In the genomic region with DNA sequence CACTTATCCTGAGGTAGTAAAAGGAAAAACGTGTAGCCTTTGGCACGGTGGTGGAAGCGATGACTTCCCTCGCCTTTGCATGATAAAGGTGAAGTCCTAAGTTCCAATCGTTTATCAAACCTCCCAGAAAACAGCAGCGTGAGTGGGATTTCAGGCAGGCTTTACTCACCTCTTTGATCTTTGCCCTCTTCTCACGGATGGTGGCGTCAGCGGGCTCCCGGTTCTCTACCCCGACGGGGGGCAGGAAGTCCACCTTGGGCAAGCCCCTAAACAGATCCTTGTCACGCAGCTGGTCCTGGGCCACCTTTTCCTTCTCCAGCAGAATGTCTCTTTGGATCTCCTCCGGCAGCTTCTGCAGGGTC, we compare ENCODE assay signal across 8 mouse cellular contexts. TPM values are rescaled to one million over a fixed set of nuclear protein-coding genes. Genes with fewer than 3 reads are reported as not detected.
A peak's percentile ranks its signal among the peaks of the same experiment; 100 is the strongest.
DNase-seq lines count a peak whose midpoint lies in the region; ATAC-seq lines count a peak whose summit lies in the region.

No protein-coding gene starts in this region.

- peak overlapping the region; percentile 61 for H3K9ac ChIP-seq in limb, embryonic 11.5 days (ENCODE audit: low read length)
- H3K9ac ChIP-seq in neural tube, embryonic 13.5 days = peak overlapping the region; percentile 79

- H3K27me3 ChIP-seq in limb, embryonic 11.5 days (ENCODE audit: control insufficient read depth, insufficient read depth, low read length) = no peaks in the 10 kb centered on the region
- H3K27me3 ChIP-seq in neural tube, embryonic 13.5 days = peaks cover 20% of the 10 kb centered on the region

- H3K27ac ChIP-seq in limb, embryonic 11.5 days (replicated peaks; ENCODE audit: low read depth, low read length) = no peak overlapping the region
- 0 out of 2 replicates have a peak overlapping the region, but pooled peaks have one; percentile 23 for H3K27ac ChIP-seq in neural tube, embryonic 13.5 days (replicated peaks)

- WGBS in limb, embryonic 11.5 days = 1% methylated on average over 14 of the region's 14 CpGs
- WGBS in neural tube, embryonic 13.5 days = 0% methylated on average over 14 of the region's 14 CpGs

- peak; percentile 45 to 55 for DNase-seq in kidney, adult 8-10 months
- DNase-seq in kidney, postnatal 10 days = no peak
- DNase-seq in WW6 (ENCODE audit: low read depth, low spot score) = peak; percentile 16
- peak; percentile 20 for DNase-seq in forelimb bud, embryonic 11.5 days (ENCODE audit: low read depth, low spot score)
- no peak for DNase-seq in limb, embryonic 11.5 days (ENCODE audit: low spot score)
- DNase-seq in adipocyte (ENCODE audit: low spot score) = no peak
- DNase-seq in frontal cortex, adult 2 months (ENCODE audit: extremely low spot score in 1 of 2, low spot score in 1 of 2) = no peak

- H3K4me3 ChIP-seq in limb, embryonic 11.5 days (ENCODE audit: low read depth, low read length) = peak overlapping the region; percentile 67
- peak overlapping the region; percentile 80 for H3K4me3 ChIP-seq in neural tube, embryonic 13.5 days

- H3K4me1 ChIP-seq in limb, embryonic 11.5 days (ENCODE audit: control insufficient read depth, insufficient read depth, low read length) = 0 out of 2 replicates have a peak, but pooled peaks cover 6% of the 10 kb centered on the region
- H3K4me1 ChIP-seq in neural tube, embryonic 13.5 days (replicated peaks) = peaks cover 28% of the 10 kb centered on the region

- ATAC-seq in limb, embryonic 11.5 days (ENCODE audit: insufficient number of reproducible peaks, low FRiP score, low TSS enrichment, low read depth) = no peak
- ATAC-seq in neural tube, embryonic 13.5 days (ENCODE audit: low read depth) = 0 out of 2 replicates have a peak, but pooled peaks have one; percentile 2

- no peaks in the 10 kb centered on the region for H3K36me3 ChIP-seq in limb, embryonic 11.5 days (ENCODE audit: control insufficient read depth, insufficient read depth, low read length)
- H3K36me3 ChIP-seq in neural tube, embryonic 13.5 days = no peaks in the 10 kb centered on the region

- H3K4me2 ChIP-seq in limb, embryonic 11.5 days (ENCODE audit: low read depth, severe bottlenecking) = peak overlapping the region; percentile 98
- peak overlapping the region; percentile 99 for H3K4me2 ChIP-seq in neural tube, embryonic 13.5 days

- H3K9me3 ChIP-seq in limb, embryonic 11.5 days (ENCODE audit: control insufficient read depth, low read length) = no peaks in the 10 kb centered on the region
- no peaks in the 10 kb centered on the region for H3K9me3 ChIP-seq in neural tube, embryonic 13.5 days

RNA-seq across cellular contexts. Expression of gene Man1a, which starts 2.2 kb away (rescaled TPM):
- polyA plus RNA-seq in limb, embryonic 11.5 days (2014; fragmentation: Nextera tagmentation; extraction: Ambion mirVana) = 3.3 and 4.2 TPM in 2 replicates
- 3.1 and 3.7 TPM in 2 replicates for polyA plus RNA-seq in neural tube, embryonic 13.5 days (2015; fragmentation: Nextera tagmentation; extraction: Ambion mirVana)
- 18.4 and 22.1 TPM in 2 replicates for polyA plus RNA-seq in frontal cortex, adult 2 months (2012; rRNA removed)

Comparison
In these comparisons a context has a peak if more than half of its experiments do, and no peak if none do; other contexts are left out.
1. DNase-seq: peak in kidney, adult 8-10 months (2 of 2), WW6 (single experiment) and forelimb bud, embryonic 11.5 days (single experiment); none in kidney, postnatal 10 days (single experiment), limb, embryonic 11.5 days (single experiment), adipocyte (single experiment) and frontal cortex, adult 2 months (0 of 2).